Mouse (Mus musculus) midbrain, postnatal 0 days (tissue): Measurements from ENCODE around the gene Tmem189. TPM values are rescaled to one million over a fixed set of nuclear protein-coding genes. Genes with fewer than 3 reads are reported as not detected.

ENCODE experiments used
- ATAC-seq: fragments of 200-750 bp; cut with Nextera tagmentation; 2 replicates; pipeline ENCODE4 v1.8.0; 2017; ENCODE audit warnings: moderate number of reproducible peaks, mild to moderate bottlenecking, moderate TSS enrichment, moderate library complexity; ENCODE audit not compliant: low FRiP score
- DNase-seq: peaks from one replicate; pipeline ENCODE4 v3.0.0-alpha.2; 2015; ENCODE audit warnings: low spot score
- H3K27ac ChIP-seq: fragments of 300-500 bp; sonication (generic); 2 replicates; pipeline ENCODE4 v1.5.1; 2014; ENCODE audit warnings: low read depth, mild to moderate bottlenecking, low read length, mixed read lengths
- H3K27me3 ChIP-seq: fragments of 300-500 bp; sonication (generic); 2 replicates; pipeline ENCODE4 v1.6.1; 2014; ENCODE audit warnings: low read length, control low read depth, mixed read lengths; ENCODE audit not compliant: insufficient read depth
- H3K36me3 ChIP-seq: fragments of 300-500 bp; sonication (generic); 2 replicates; pipeline ENCODE4 v1.6.1; 2014; ENCODE audit warnings: low read length, control low read depth, mixed read lengths; ENCODE audit not compliant: insufficient read depth
- H3K4me1 ChIP-seq: fragments of 300-500 bp; sonication (generic); 2 replicates; pipeline ENCODE4 v1.6.1; 2014; ENCODE audit warnings: mild to moderate bottlenecking, control low read depth, antibody characterized with exemption, low read length, mixed read lengths; ENCODE audit not compliant: insufficient read depth
- H3K4me2 ChIP-seq: fragments of 300-500 bp; sonication (generic); 2 replicates; pipeline ENCODE4 v1.6.1; 2014; ENCODE audit warnings: low read depth, mild to moderate bottlenecking, low read length, mixed read lengths; ENCODE audit not compliant: poor library complexity, severe bottlenecking
- H3K4me3 ChIP-seq: fragments of 300-500 bp; sonication (generic); 2 replicates; pipeline ENCODE4 v1.5.1; 2014; ENCODE audit warnings: low read depth, mild to moderate bottlenecking, low read length, moderate library complexity
- H3K9ac ChIP-seq: fragments of 300-500 bp; sonication (generic); replicated peaks from 2 replicates; pipeline ENCODE4 v1.6.1; 2014; ENCODE audit warnings: mild to moderate bottlenecking, low read length, moderate library complexity, mixed read lengths; ENCODE audit not compliant: poor library complexity, severe bottlenecking
- H3K9me3 ChIP-seq: fragments of 300-500 bp; sonication (generic); 2 replicates; pipeline ENCODE4 v1.6.1; 2016; ENCODE audit warnings: low read length, control low read depth
- CTCF ChIP-seq: IDR thresholded peaks from 2 replicates; pipeline ENCODE4 v1.5.1; 2016; ENCODE audit warnings: antibody characterized with exemption, mild to moderate bottlenecking
- WGBS: fragments of 180-500 bp; shearing (Covaris S2); extraction: QIAGEN DNeasy Blood & Tissue Kit; methylation state at CpG from one replicate; pipeline ENCODE4 v1.1.7; 2014; 5-methylcytosine and 5-hydroxymethylcytosine counted together
- polyA plus RNA-seq: library from polyadenylated mRNA; unstranded; fragments of >200 nt; fragmentation: Nextera tagmentation; extraction: Ambion mirVana; gene quantifications from 2 replicates; pipeline ENCODE4 v1.2.1, GENCODE M21; 2015
- total RNA-seq: library from RNA; depleted of rRNA; stranded (reverse); fragments of >200 nt; gene quantifications from 2 replicates; pipeline ENCODE4 v1.2.3, GENCODE M21; 2014

The Tmem189 gene
- total and polyA plus RNA-seq, 2 experiments from 2014 or later: 33.5 to 65.9 TPM

- 77% methylated on average over 7 of the region's 7 CpGs for WGBS
Observed at GRCm38 (mm10) chr2:167634865-167635512, 54.6 kb downstream of the Tmem189 start.

GRCm38 (mm10) chr2:167634338-167634770 lies 55.3 kb downstream of the Tmem189 start:
- under 1% methylated on average over 15 of the region's 15 CpGs for WGBS

More at GRCm38 (mm10) chr2:167634865-167635512, 54.6 kb downstream of the Tmem189 start:
- Histone ChIP-seq H3K4me1 (peaks cover 10% of the 10 kb centered on the region), H3K4me2 (peak overlapping the region; percentile 51), H3K9me3 (no peaks in the 10 kb centered on the region), H3K36me3 (no peaks in the 10 kb centered on the region), H3K27ac (0 out of 2 replicates have a peak overlapping the region, but pooled peaks have one; percentile 26), H3K9ac (no peak overlapping the region), H3K4me3 (peak overlapping the region; percentile 22), H3K27me3 (no peaks in the 10 kb centered on the region)
- DNase-seq (no peak), ATAC-seq (no peak)
- TF ChIP-seq CTCF: no peak

GRCm38 (mm10) chr2:167633537-167633872 lies 56.1 kb downstream of the Tmem189 start:
- DNase-seq (no peak), ATAC-seq (no peak)
- Histone ChIP-seq H3K4me1 (peaks cover 10% of the 10 kb centered on the region), H3K4me2 (no peak overlapping the region), H3K36me3 (no peaks in the 10 kb centered on the region), H3K9me3 (no peaks in the 10 kb centered on the region), H3K27ac (no peak overlapping the region), H3K4me3 (no peak overlapping the region), H3K9ac (0 out of 2 replicates have a peak overlapping the region, but pooled peaks have one; percentile 51), H3K27me3 (no peaks in the 10 kb centered on the region)
- WGBS: 91% methylated on average over 6 of the region's 6 CpGs
- no peak for TF ChIP-seq CTCF

More at GRCm38 (mm10) chr2:167634338-167634770, 55.3 kb downstream of the Tmem189 start:
- H3K27ac ChIP-seq: peak overlapping the region; percentile 79
- H3K36me3 ChIP-seq: no peaks in the 10 kb centered on the region
- DNase-seq: peak; percentile 100
- ATAC-seq: peak; percentile 81
- peaks cover 10% of the 10 kb centered on the region for H3K4me1 ChIP-seq
- peak overlapping the region; percentile 22 for H3K4me3 ChIP-seq
- no peaks in the 10 kb centered on the region for H3K9me3 ChIP-seq
- H3K4me2 ChIP-seq: peak overlapping the region; percentile 51
- no peaks in the 10 kb centered on the region for H3K27me3 ChIP-seq
- peak overlapping the region; percentile 51 for H3K9ac ChIP-seq
- TF ChIP-seq CTCF: no peak

- WGBS: 83% methylated on average over 12 of the region's 12 CpGs
- Histone ChIP-seq H3K9me3 (no peaks in the 10 kb centered on the region), H3K4me2 (peak overlapping the region; percentile 75), H3K4me1 (peaks cover 10% of the 10 kb centered on the region), H3K36me3 (no peaks in the 10 kb centered on the region), H3K27ac (peak overlapping the region; percentile 84; the same call in 1 of the 2 replicates), H3K9ac (peak overlapping the region; percentile 59; the same call in 1 of the 2 replicates), H3K27me3 (no peaks in the 10 kb centered on the region), H3K4me3 (peak overlapping the region; percentile 92; the same call in 1 of the 2 replicates)
- TF ChIP-seq CTCF: no peak
- ATAC-seq: no peak
- DNase-seq: no peak
Observed at GRCm38 (mm10) chr2:167632731-167633536, 56.7 kb downstream of the Tmem189 start.

- H3K27ac ChIP-seq: peak within 1 kb of the TSS; percentile 84
- DNase-seq: peak; percentile 97
- peak; percentile 86 for ATAC-seq
- no peaks in the 10 kb centered on the region for H3K27me3 ChIP-seq
- no peaks in the 10 kb centered on the region for H3K9me3 ChIP-seq
- TF ChIP-seq CTCF: peak; percentile 58
- H3K9ac ChIP-seq: peak within 1 kb of the TSS; percentile 93
- H3K4me1 ChIP-seq: peaks cover 10% of the 10 kb centered on the region
- 0 out of 2 replicates have a peak, but pooled peaks cover 3% of the 10 kb centered on the region for H3K36me3 ChIP-seq
- peak within 1 kb of the TSS; percentile 75 for H3K4me2 ChIP-seq
- under 1% methylated on average over 59 of the region's 87 CpGs for WGBS
- peak within 1 kb of the TSS; percentile 92 for H3K4me3 ChIP-seq
Observed at GRCm38 (mm10) chr2:167631591-167632448, 57.8 kb downstream of the Tmem189 start, which contains the start of gene Ube2v1. Gene Ube2v1, minus strand, starts transcription at chr2:167632095.
